Mouse (Mus musculus): Measurements from ENCODE around the gene Camk1d. TPM values are rescaled to one million over a fixed set of nuclear protein-coding genes. Genes with fewer than 3 reads are reported as not detected.

Gene Camk1d
- polyA plus RNA-seq, 1 experiment = 1.9 TPM

DNA sequence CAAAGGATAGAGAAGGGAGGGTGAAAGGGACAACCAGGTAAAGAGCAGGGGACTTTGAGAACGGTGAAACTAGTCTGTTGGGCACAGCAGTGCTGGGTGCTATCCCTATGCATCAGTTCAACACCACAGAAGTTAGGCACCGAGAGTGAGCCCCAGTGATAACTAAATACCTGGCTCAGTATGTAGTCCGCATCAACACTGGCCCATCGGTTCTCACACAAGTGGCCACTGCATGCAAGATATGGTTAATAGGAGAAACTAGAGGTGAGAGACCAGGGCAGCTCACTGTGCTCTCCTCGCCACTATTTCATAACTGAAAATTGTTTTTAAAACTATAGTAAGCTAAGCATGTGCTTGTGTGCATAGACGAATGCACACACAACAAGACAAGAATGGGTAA lies 228.5 kb downstream of the Camk1d start:
- H3K27ac ChIP-seq (replicated peaks; ENCODE audit: low read depth, low read length) = no peak overlapping the region
- no peak overlapping the region for H3K4me3 ChIP-seq (ENCODE audit: insufficient read depth, low read depth, low read length)
- H3K4me1 ChIP-seq (ENCODE audit: control insufficient read depth, insufficient read depth, insufficient read length, low read length) = no peaks in the 10 kb centered on the region

DNA sequence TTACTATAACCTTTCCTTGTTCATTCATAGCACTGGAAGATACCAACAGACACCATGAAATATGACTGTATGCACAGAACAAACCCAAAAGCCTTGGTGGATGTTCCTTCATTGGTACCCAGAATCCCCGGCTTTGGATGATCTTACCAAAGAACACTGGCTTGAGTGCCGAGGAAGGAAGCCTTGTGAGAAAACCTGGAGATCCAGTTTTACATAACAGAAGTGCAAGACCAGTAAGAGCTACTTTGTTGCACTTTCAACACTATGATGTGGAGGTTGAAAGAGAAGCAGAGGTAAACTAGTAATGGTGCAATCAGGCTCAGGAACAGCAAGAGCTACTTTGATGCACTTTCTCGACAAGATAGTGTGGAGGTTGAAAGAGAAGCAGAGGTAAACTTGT lies 234.4 kb downstream of the Camk1d start:
- Histone ChIP-seq H3K4me3 (ENCODE audit: insufficient read depth, low read depth, low read length) (no peak overlapping the region), H3K4me1 (ENCODE audit: control insufficient read depth, insufficient read depth, insufficient read length, low read length) (no peaks in the 10 kb centered on the region), H3K27ac (replicated peaks; ENCODE audit: low read depth, low read length) (no peak overlapping the region)

DNA sequence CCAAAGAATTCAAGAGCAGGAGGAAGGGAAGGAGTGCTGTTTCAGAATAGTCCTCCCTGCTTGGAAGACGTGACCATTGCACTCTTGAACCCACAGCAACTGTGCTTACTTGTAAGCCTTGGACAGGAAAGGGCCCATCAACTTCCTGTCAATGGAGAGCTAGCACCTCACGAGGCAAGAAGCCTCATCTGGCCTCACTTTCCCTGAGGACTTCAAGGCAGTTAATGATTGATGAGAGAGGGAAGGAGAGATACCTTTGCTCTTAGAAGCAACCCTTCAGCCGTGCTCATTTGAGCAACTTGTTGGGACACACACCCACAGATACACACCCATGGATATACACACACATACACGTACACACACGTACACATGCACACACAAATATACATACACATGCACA lies 235.6 kb downstream of the Camk1d start:
- Histone ChIP-seq H3K4me3 (ENCODE audit: insufficient read depth, low read depth, low read length) (no peak overlapping the region), H3K27ac (replicated peaks; ENCODE audit: low read depth, low read length) (no peak overlapping the region), H3K4me1 (ENCODE audit: control insufficient read depth, insufficient read depth, insufficient read length, low read length) (no peaks in the 10 kb centered on the region)

DNA sequence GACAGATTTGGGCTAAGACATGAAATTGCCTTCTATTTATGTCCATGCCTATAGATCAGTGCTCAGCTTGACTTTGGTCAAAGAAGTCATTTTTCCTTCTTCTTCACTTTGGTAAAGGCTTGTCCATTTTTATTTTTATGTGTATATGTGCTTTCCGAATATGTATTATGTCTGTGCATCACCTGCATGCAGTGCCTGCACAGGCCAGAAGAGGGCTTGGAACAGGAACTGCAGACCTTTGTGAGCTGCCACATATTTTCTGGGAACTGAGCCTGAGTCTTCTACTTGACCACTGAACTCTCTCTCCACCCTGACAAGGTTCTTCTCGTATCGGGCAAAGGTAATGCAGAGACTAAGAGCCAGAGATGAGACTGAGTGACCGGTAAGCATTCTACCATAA lies 236.1 kb downstream of the Camk1d start:
- H3K27ac ChIP-seq (replicated peaks; ENCODE audit: low read depth, low read length) = no peak overlapping the region
- H3K4me1 ChIP-seq (ENCODE audit: control insufficient read depth, insufficient read depth, insufficient read length, low read length) = no peaks in the 10 kb centered on the region

DNA sequence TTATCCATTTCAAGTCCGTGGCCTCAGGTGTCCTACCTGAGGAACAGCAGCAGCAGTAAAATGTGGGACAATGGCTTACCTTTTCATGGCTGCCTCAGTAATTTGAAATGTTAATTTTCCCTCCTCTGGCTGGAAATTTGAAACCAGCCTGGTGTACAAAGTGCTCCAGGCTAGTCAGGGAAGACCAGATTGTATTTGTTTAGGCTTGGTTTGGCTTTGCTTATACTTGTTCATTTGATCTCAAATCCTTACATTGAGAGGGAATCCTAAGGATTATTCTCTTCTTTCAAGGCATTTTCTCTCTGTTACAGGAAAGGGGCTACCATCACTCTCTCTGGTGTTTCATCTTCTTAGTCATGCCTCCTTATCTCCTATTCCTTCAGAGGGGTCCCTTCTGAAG lies 236.8 kb downstream of the Camk1d start:
- Histone ChIP-seq H3K27ac (replicated peaks; ENCODE audit: low read depth, low read length) (no peak overlapping the region), H3K4me1 (ENCODE audit: control insufficient read depth, insufficient read depth, insufficient read length, low read length) (no peaks in the 10 kb centered on the region), H3K4me3 (ENCODE audit: insufficient read depth, low read depth, low read length) (no peak overlapping the region)

More for the DNA sequence above, 236.1 kb downstream of the Camk1d start:
- H3K4me3 ChIP-seq (ENCODE audit: insufficient read depth, low read depth, low read length) = no peak overlapping the region

DNA sequence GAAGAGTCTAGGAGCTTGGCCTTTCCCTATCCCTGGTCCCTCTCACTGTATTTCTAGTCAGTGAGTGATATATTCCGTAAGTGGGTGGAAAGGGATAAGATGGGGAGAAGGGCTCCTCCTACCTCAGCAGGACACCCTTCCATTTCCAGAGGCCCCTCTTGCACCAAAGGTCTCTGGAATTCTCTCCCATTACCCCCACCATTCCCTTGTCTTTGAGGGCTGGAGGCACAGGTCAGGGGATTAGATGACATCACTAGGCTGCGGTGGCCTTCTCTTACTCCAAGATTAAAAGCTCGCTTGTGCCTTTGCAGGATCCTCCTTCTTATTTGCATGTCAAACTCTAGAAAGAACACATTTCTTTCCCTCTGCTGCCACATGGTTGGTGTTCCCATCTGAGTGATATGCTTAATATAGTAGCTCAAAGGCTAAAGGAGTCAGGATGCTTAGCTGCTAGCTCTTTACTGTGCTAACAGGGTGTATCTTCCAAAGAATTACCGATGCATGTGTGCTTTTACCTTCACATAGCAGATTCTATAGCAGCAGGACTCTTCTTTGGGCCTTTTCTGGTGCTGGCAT lies 244.9 kb downstream of the Camk1d start:
- no peak overlapping the region for H3K4me3 ChIP-seq (ENCODE audit: insufficient read depth, low read depth, low read length)
- H3K4me1 ChIP-seq (ENCODE audit: control insufficient read depth, insufficient read depth, insufficient read length, low read length) = no peaks in the 10 kb centered on the region
- H3K27ac ChIP-seq (replicated peaks; ENCODE audit: low read depth, low read length) = no peak overlapping the region

DNA sequence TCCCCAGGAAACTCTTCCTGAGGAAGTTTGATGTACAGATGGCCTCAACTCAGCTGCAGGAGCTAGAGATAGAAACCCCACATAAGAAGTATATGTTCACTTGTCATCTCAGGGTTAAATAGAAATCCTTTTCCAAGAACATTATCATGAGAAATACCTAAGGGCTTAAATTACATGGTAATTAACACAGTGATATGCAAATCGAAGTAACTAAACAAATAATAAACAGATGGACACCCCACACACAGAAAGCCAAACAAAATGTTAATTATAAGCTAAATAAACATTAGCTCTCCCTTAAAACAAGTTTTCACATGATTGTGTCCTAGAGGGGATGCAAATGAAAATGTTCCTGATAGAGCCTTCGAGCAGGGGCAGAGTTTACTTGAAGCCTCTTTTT lies 246.8 kb downstream of the Camk1d start:
- Histone ChIP-seq H3K4me3 (ENCODE audit: insufficient read depth, low read depth, low read length) (no peak overlapping the region), H3K4me1 (ENCODE audit: control insufficient read depth, insufficient read depth, insufficient read length, low read length) (no peaks in the 10 kb centered on the region), H3K27ac (replicated peaks; ENCODE audit: low read depth, low read length) (no peak overlapping the region)

DNA sequence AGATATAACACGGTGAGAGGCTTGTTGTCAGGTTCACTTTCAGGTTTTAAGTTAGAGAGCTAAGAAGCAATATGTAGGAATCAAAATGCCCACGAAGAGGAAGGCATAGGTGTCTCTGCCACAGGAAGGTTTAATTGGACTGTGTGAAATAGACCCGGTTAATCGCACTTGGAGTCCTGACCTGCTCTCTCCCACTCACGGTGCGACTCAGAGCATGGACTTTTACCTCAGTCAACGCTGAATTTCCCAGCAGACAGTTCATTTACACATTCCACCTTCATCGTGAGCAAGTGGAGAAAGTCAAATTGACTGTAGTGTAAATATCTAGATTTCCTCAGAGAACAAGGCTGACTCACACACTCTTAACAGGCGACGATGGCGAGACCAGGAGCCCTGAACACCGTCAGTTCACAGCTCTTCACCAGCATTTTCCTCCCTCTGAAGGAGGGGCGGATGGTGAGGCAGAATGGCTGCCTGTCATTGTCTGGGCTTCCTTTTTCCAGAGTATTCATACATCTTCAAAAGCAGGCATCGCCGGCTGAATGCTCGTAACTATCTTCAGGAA lies 255.6 kb downstream of the Camk1d start:
- Histone ChIP-seq H3K4me1 (ENCODE audit: control insufficient read depth, insufficient read depth, insufficient read length, low read length) (peaks cover 3% of the 10 kb centered on the region; the same call in 1 of the 2 replicates), H3K27ac (replicated peaks; ENCODE audit: low read depth, low read length) (no peak overlapping the region), H3K4me3 (ENCODE audit: insufficient read depth, low read depth, low read length) (no peak overlapping the region)

DNA sequence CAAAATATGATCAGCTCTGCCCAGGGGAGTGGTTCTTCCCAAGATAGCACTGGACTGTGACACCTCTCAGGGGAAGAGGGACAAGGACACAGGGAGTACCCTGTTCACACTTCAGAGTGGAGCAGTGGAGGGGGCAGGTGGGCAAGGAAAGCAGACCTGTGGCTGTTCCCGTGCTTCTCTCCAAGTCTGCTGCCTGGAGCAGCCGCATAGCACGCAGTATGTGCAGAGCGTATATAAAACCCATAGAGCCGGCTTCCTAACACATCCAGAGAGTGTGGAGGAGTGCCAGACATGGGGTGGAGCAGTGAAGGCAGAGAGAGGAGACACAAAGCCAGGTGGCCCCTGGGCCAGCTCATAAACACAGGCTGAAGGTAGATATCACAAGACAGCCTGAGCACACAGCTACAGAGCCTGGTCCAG lies 256.2 kb downstream of the Camk1d start:
- H3K4me1 ChIP-seq (ENCODE audit: control insufficient read depth, insufficient read depth, insufficient read length, low read length) = peaks cover 3% of the 10 kb centered on the region; the same call in 1 of the 2 replicates
- H3K4me3 ChIP-seq (ENCODE audit: insufficient read depth, low read depth, low read length) = no peak overlapping the region
- no peak overlapping the region for H3K27ac ChIP-seq (replicated peaks; ENCODE audit: low read depth, low read length)

DNA sequence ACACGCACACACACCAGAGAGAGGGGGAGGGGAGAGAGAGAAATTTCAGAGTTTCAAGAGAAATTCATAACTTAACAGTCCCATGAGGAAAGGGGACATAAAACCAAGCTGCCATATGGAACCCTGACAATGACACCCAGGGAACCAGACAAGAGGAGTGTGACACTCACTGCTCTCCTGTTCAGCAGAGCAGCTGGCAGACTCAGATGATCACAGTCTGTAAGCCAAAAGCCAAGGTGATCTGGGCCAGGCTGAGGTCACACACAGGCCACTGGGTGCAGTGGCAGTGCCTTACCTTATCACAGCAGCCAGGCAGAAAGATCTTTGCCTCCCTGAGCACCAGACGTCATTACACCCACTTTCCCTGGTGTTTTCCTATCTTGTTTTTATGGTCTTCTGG lies 258.2 kb downstream of the Camk1d start:
- no peak overlapping the region for H3K27ac ChIP-seq (replicated peaks; ENCODE audit: low read depth, low read length)
- peaks cover 3% of the 10 kb centered on the region; the same call in 1 of the 2 replicates for H3K4me1 ChIP-seq (ENCODE audit: control insufficient read depth, insufficient read depth, insufficient read length, low read length)
- H3K4me3 ChIP-seq (ENCODE audit: insufficient read depth, low read depth, low read length) = no peak overlapping the region

DNA sequence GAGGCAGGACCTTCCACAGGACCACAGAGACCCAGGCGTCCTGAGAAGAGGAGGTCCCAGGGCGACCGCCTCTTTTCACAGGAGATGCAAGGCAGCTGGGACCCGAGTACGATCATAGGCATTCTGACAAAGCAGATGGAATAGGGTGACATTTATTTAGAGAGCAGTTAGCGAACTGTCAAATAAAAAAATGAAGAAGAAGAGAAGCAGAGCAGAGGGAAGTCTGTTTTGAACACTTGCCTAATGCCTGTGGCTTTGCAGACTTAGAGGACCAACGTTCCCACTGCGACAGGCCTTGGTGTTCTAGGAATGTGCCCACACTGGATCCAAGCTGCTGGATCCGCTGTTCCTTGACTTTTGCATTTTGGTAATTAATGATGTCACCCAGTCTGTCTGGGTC lies 259.5 kb downstream of the Camk1d start:
- H3K4me1 ChIP-seq (ENCODE audit: control insufficient read depth, insufficient read depth, insufficient read length, low read length) = peaks cover 3% of the 10 kb centered on the region; the same call in 1 of the 2 replicates
- no peak overlapping the region for H3K4me3 ChIP-seq (ENCODE audit: insufficient read depth, low read depth, low read length)
- H3K27ac ChIP-seq (replicated peaks; ENCODE audit: low read depth, low read length) = no peak overlapping the region

DNA sequence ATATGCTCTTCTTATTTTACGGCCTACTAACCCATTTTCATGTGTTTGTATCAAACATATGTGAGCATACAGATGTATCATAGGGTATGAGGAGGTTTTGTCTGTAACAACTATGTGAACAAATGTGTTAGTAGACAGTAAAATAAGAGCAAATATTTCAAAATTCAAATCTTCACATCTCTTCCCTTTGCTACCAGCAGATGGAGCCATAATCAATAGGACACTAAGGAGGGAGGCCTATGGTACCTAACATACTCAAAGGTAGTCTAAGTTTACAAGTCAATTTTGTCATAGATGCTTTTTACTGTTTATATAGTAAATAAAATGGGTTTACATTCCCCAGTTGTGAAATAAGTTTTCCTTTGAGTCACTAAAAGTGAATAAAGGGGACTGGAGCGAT lies 262.7 kb downstream of the Camk1d start:
- H3K27ac ChIP-seq (replicated peaks; ENCODE audit: low read depth, low read length) = no peak overlapping the region
- H3K4me1 ChIP-seq (ENCODE audit: control insufficient read depth, insufficient read depth, insufficient read length, low read length) = peaks cover 3% of the 10 kb centered on the region; the same call in 1 of the 2 replicates
- H3K4me3 ChIP-seq (ENCODE audit: insufficient read depth, low read depth, low read length) = no peak overlapping the region

DNA sequence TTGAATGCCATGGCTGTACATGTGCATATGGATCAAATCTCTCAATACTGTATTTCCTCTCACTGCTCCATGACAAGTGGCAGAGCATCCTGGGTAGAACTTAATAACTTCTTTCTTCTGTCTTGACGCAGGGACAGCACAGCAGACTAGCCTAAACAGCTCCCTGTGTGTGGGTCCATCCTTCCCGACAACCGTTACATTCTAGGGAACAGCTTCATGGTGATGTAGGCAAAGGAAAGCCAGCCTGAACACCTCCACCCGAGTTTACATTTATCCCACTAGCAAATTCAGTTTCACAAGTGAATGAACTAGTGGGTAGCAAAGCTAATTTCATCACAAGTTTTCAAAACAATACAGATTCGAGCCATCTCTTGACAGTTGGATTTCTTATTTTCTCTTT lies 269.0 kb downstream of the Camk1d start:
- H3K27ac ChIP-seq (replicated peaks; ENCODE audit: low read depth, low read length) = no peak overlapping the region
- no peak overlapping the region for H3K4me3 ChIP-seq (ENCODE audit: insufficient read depth, low read depth, low read length)
- H3K4me1 ChIP-seq (ENCODE audit: control insufficient read depth, insufficient read depth, insufficient read length, low read length) = no peaks in the 10 kb centered on the region

DNA sequence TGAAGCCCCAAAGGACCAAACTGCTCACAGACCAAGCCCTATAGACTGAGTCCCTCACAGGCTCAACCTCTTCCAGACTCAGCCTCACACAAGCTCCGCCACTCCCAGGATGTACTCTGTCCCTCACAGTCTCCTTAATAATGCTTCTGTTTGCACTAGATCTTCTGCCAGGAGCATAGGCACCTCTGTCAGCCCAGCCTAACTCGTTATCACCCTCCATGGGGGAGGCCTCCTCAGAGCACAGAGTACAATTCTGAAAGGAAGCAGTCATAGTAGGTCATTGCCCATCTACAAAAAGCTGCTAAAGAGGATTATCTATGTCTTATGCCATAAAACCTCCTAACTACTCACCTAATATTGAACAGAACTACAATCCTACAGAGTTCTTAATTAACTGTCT lies 276.6 kb downstream of the Camk1d start:
- no peaks in the 10 kb centered on the region for H3K4me1 ChIP-seq (ENCODE audit: control insufficient read depth, insufficient read depth, insufficient read length, low read length)
- H3K27ac ChIP-seq (replicated peaks; ENCODE audit: low read depth, low read length) = no peak overlapping the region
- H3K4me3 ChIP-seq (ENCODE audit: insufficient read depth, low read depth, low read length) = no peak overlapping the region

DNA sequence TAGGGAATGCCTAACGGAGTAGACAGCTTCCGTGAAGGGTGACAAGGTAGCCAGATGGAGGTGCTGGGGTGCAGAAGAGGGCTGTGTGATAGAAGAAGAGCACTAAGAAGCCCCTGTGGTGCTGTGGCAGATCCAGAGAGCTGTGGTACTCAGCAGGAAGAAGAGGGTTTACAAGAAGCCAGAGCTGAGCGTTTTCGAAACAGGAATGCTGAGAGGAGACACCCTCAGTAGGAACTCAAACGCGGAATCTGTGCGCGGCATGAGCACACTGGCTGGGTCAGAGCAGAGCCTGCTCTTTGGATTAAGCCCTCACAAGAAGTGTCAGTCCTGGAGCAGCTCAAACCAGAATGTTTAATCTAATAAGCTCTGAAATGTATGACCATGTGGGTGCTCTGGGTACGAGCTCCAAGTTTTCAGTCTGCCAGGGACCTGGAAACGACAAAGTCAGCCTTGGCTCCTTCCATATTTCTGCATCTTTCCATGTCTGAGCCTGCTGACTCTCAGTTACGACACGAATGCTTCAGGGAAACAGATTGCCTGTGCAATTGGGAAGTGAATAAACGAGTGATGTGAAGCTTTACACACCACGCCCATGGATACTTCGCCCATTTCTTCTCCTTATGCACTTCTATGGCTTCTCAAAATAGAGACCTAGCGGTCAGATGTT lies 278.6 kb downstream of the Camk1d start:
- Histone ChIP-seq H3K4me3 (ENCODE audit: insufficient read depth, low read depth, low read length) (no peak overlapping the region), H3K4me1 (ENCODE audit: control insufficient read depth, insufficient read depth, insufficient read length, low read length) (no peaks in the 10 kb centered on the region), H3K27ac (replicated peaks; ENCODE audit: low read depth, low read length) (no peak overlapping the region)

DNA sequence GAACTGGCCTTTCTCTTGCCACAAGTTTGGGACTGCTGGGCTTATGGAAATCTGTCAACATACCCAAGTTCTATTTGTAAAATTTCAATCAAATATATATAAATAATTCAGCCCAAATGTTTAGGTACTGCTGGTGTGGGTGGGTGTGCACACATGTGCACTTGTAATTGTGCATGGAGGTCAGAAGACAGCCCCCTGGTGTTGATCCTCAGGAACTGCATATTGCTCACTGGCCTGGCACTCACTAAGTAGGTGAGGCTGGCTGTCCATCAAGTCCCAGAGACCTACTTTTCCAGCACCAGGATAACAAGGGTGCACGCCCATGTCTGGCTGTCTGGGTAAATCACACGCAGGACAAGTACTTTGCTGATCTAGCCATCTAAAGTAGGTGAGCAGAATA lies 283.0 kb downstream of the Camk1d start:
- no peaks in the 10 kb centered on the region for H3K4me1 ChIP-seq (ENCODE audit: control insufficient read depth, insufficient read depth, insufficient read length, low read length)
- H3K27ac ChIP-seq (replicated peaks; ENCODE audit: low read depth, low read length) = no peak overlapping the region
- no peak overlapping the region for H3K4me3 ChIP-seq (ENCODE audit: insufficient read depth, low read depth, low read length)
